Mouse (Mus musculus) skeletal muscle tissue, adult 2 months (tissue): Measurements from ENCODE around the gene Olfr46.
"Not testable (repeated sequence)": the region's sequence is repeated elsewhere in the genome, so short reads cannot be mapped to it uniquely, and the experiment has no call there.

Source experiments
- DNase-seq: peaks from one replicate; pipeline ENCODE4 v3.0.0-alpha.2; 2012; ENCODE audit warnings: low read depth, low spot score

Olfr46 gene

GRCm38 (mm10) chr7:140600969-140601368 is at the start of gene Olfr46:
Gene Olfr46 (plus strand): TSS chr7:140601269.
- DNase-seq, result not testable (repeated sequence)

DNA sequence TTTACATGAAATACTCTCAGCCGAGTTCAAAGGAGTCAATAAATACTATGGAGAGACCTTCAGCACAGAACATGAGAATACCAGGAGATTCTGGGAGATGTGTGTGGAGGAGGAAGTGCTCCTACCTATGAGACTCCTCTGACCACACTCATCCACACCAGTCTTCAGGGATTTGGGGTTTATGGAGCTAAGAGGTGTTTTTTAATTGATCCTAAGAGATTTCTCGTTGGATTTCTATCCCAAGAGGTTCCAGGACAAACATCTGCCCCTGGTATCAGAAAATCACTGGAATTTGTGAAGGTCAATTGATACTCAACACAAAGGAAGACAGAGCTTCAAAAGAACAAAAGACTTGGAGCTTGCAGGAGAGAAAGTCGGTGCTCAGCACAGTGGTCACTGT is 33.5 kb upstream of the Olfr46 start, which contains the start of gene Olfr538:
TSS of gene Olfr538 (plus strand) at position 301 of the 400 bp plus-strand sequence.
- no peak for DNase-seq

DNA sequence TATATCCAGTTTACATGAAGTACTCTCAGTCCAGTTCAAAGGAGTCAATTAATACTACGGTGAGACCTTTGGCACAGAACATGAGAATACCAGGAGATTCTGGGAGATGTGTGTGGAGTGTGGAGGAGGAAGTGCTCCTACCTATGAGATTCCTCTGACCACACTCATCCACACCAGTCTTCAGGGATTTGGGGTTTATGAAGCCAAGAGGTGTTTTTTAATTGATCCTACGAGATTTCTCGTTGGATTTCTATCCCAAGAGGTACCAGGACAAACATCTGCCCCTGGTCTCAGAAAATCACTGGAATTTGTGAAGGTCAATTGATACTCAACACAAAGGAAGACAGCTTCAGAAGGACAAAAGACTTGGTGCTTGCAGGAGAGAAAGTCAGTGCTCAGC is 27.6 kb downstream of the Olfr46 start, which contains the start of gene Olfr61:
TSS of gene Olfr61 (plus strand) at position 301 of the 400 bp plus-strand sequence.
- not testable (repeated sequence) for DNase-seq

- no peak for DNase-seq
Observed at GRCm38 (mm10) chr7:140630559-140630958, 29.5 kb downstream of the Olfr46 start.

GRCm38 (mm10) chr7:140646152-140646551 is 45.1 kb downstream of the Olfr46 start, which contains the start of gene Olfr53:
Gene Olfr53 (plus strand): TSS chr7:140646452.
- DNase-seq, result no peak

GRCm38 (mm10) chr7:140659630-140660029 is 58.6 kb downstream of the Olfr46 start, which contains the start of gene Olfr539:
Gene Olfr539 (plus strand): TSS chr7:140659930.
- no peak for DNase-seq
